Mouse (Mus musculus): ENCODE results near the gene Capn5.

The Capn5 gene

DNA sequence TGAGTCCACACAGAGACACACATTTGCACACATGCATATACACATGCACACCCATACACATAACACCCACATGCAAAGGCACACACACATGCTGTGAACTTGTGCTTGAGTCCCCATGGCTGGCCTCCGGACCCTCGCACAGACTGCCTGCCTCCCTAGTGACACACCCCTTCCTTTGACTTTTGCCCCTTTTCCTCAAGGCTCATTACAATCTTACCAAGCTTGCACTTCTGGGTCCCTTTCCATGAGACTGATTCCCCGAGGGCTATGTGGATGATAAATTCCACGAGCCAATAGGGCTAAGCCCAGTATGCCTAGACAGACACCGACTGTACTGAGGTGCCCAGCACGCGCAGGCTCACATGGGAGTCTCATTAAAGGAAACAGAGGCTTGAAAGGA, 71.8 kb downstream of the Capn5 start:
- no peak for DNase-seq

DNA sequence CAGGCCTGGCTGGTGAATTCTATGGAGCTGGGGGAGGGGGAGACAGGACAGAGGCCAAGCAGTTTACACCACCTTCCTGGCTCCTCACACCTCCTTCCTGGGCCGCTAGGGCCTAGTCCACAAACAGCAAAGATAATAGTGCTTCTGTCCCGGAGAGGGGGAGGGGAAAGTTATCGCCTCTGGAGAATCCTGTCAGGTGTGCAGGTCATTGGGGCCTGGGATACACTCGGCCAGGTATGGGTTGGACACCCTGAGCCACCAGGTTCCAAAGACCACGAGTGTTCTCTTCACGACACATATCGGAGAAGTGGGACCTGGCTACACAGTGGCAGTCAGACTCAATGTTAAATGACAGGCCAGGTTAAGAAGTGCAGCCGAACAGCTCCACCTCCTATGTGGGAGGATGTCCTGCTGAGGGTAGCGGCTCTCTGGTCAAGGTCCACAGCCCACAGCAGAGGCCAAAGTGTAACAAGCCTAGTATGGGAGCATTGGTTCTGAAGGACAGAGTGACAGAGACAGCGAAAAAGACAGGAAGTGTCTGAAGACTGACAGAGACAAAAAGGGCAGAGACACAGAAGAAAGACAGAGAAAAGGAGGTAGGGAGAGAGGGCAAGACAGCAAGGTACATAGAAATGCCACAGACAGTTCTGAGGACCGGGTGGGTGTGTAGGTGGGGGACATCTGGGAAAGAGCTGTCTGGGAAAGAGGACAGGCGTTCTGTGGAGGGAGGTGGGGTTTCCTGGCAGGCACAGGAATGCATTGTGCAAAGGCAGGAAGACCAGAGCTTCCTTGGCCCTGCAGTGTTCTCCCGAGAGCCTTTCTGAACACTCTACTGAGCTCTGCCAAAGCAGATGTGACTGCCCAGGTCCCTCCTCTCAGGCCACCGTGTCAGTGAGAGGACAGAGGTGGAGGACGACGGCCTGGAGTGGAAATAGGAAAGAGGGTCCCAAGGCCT, 73.3 kb downstream of the Capn5 start:
- DNase-seq = peak; percentile 43

DNA sequence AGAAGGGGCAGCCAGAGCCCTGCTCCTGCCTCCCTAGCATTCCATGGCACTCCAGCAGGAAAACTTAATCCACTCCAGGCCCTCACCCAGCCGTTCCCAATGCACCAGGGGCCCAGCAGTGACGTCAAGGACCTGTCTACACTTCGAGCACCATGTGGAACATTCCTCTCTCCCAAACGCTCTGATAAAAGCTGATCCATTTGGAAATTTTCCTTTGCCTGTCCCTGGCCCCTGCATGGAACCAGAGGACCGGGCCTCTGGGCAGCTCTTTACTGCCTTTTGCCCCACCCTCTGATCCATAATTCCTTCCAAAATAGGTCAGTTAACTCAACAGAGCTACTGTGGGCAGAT, 74.2 kb downstream of the Capn5 start:
- DNase-seq = no peak

DNA sequence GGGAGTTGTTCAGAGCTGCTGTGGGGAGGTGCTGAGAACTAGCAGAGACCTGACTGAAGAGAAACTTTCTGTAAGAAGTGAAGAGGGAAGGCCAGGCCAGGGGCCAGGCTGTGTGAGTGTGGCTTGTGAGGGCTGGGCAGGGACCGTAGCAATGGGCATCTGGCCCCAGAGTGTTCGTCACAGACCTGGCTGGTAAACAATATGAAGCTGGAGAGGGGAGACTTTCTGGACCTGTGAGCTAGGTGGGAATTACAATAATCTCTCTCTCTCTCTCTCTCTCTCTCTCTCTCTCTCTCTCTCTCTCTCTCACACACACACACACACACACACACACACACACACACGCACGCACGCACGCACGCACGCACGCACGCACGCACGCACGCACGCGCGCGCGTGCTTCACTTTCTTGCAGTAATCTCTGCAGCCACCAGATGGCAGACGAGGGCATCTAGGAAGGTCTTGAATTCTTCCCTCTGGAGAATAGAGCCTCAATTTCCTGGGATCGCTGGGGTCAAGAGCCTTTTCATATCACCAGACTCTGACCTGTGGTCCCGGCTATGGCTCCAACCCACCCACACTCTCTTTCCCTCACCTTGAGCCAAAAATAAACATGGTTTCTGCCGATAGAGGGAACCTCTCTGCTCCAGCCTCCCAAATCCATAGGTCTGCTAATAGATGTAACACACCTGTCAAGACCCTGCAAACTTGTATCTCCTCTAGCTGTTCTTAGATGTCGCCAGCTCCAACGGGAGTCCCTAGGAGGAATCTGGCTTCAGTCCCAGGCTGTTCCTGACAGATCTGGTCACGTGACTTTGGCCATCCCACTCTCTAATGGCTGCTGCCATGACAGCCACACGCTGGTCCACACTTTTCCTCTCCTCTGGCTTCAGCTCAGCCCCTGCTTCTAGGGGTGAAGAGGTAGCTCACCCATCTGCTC, 74.8 kb downstream of the Capn5 start:
- peak; percentile 90 for DNase-seq

DNA sequence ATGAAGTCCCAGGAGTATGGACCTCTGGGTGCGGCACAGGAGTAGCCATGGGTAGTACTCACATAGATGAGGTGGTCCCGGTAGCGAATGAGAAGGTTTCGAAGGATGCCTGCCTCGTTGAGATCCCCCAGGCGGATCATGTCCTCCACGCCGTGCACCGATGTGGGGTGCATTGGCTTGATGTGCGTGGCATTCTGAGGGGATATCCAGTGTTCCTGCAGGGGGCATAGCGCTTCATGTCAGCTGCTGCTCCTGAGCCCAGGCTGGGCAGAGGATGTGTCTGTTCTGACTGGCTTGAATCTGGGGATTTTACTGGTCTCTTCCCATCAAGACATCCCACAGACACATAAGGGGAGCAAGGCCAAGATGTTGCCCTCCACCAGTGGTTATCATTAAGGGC, 75.6 kb downstream of the Capn5 start:
- DNase-seq = no peak

DNA sequence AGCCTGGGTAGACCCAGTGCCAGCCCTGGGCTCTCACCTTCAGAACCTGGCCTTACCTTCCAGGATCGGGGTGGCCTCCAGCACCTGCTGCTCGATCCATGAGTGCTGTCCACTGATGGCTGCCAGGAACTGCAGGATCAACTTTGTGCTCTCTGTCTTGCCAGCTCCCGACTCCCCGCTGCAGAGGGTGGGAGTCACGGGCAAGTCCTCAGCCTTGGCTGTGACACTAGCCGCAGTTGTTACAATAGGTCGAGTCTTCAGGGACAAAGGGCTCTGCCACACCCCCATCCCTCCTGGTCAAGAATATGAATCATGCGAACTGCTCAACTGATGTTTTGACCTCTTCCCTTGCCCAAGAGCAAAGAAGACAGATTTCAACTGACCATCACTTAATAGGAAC, 80.5 kb downstream of the Capn5 start:
- no peak for DNase-seq

DNA sequence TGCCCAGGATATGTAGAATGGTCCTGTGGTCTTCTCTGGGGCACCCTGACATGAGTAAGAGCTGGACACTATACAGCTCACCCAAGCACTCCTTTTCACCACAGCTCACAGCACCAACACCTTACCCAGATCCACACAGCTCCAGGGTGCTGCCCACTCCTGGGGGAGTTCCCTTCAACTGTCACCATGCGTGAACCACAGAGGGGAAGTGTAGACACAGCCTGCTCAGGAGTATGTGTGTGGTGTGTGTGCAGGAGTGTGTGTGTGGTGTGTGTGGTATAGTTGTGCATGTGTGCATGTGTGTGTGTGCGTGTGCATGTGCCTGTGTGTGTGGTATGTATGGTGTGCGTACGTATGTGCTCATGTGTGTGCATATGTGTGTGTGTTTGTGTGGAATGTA, 82.2 kb downstream of the Capn5 start:
- DNase-seq = no peak

DNA sequence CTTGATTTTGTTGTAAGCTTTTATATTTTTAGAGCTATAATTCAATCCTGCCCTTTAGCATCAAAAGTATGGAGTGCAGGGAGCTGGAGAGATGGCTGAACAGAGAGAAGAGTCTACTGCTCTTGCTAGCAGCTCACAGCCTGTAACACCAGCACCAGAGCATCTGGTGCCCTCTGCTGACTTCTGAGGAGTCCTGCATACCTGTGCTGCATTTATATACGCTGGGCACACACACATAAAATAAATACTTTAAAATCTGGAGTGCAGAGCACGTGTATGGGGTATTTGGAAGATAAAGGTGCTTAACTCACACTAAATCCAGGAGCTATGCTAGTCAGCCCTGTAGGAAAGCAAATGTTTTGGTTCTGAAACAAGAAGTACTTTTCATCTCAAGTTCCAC, 91.7 kb downstream of the Capn5 start:
- peak; percentile 27 for DNase-seq

DNA sequence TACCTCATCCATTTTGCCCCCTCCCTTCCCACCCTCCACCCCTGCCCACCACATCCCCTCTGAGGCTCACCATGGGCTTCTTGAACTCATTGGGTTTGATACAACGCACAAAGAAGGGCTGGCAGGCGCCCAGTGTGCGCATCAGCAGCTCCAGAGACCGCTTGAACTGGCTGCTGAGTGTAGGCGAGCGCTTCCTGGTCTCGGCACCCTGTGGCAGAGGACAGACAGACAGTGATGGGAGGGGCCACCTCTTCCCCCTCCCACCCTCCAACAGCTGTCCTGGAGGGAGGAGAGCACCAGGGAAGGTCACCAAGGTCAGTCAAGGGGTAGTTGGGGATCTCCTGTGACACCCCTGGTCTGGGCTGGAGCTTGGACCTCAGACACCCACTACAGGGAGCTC, 92.8 kb downstream of the Capn5 start:
- DNase-seq = peak; percentile 34

DNA sequence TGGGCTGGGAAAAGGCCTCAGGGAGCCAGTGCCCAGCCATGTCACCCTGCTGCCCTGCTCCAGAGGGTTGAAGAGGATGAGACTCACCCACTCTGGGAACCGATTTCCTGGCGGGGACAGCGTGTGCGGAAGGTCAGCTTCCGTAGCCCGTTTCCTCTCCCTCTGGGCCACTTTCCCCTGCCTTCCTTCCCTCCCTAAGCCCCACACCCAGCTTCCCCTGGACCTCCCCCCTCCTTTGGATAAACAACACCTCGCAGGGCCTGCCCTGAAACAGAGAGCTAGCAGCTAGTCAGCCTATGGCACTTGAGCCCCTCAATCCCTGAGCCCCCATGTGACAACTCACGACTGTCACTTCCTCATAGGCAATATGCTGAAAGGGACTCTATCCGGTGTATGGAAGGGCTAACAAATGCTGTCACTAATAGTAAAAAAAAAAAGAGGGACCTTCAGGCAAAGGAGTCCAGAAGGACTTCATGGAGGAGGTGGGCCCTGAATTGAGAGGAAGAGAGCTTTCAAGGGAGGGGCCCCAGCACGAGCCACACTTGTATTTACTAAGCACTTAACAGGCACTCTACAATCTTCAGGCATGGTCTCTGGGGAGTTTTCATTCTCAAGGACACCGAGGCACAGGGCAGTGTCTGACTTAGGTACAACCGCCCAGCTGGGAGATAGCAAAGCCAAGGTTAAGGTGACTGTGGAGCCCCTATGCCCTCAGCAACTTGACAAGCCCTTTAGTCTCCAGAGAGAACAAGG, 93.4 kb downstream of the Capn5 start:
- peak; percentile 73 for DNase-seq

DNA sequence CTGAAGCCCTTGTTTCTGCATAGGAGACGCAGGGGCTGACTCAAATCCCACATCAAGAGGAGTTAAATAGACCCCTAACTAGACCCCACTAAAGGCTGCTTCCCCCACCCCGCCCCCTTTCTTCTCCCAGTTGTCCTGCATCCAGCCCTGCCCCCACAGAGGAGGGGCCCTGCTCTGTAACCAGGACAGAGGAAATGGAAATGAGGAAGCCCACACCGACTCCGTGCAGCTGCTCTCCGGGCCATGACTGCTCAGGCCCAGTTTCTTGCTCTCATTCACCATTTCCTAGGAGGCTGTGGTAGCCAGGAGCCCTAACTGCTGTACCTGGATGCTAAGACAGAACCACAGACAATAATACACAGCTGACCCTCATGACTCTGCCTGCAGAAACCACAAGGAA, 95.7 kb downstream of the Capn5 start:
- DNase-seq = peak; percentile 34

DNA sequence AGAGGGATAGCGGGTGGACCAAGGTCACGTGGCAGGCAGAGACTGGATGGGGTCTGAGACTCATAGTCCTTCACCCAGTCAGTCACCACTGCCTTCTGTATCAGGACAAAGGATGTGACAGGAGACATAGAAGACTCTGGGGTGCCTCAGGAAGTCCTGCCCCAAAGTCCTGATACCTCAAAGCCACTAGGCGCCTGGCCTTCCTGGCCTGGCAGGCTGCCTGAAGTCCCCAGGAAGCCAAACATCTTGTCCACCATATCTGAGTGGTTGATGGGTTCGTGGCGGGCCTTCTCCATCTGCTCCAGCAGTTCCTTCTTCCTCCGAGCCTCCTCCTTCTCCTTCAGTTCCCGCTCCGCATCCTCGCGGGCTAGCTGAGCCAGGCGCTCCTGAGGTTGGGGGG, 100.6 kb downstream of the Capn5 start:
- no peak for DNase-seq

DNA sequence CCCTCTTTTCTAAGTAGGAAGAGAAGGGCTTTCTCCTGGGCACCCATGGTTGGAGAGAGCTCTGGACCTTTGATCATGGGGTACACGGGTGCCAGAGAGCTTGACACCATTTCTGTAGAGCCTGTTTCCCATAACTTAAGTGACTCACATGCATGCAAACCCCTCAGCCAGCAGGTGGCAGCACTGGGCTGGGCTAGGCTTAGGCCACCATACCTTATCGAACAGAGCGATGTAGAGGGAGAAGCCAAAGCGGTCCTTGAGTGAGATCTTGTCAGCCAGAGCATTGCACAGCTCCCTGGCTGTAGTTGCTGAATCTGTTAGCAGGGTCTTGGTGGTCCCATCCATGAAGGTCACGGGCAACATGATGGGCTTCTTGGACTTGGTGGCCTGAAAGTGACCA, 106.5 kb downstream of the Capn5 start:
- peak; percentile 89 for DNase-seq
